Mouse (Mus musculus) left cerebral cortex, adult 11 months (tissue): ENCODE measurements around the gene Ksr1.

Experiments
- DNase-seq: peaks from one replicate; pipeline ENCODE4 v3.0.0; 2022; ENCODE audit warnings: low spot score

The Ksr1 gene

GRCm38 (mm10) chr11:79093386-79093906 is 52.8 kb downstream of the Ksr1 start:
- DNase-seq = no peak

DNA sequence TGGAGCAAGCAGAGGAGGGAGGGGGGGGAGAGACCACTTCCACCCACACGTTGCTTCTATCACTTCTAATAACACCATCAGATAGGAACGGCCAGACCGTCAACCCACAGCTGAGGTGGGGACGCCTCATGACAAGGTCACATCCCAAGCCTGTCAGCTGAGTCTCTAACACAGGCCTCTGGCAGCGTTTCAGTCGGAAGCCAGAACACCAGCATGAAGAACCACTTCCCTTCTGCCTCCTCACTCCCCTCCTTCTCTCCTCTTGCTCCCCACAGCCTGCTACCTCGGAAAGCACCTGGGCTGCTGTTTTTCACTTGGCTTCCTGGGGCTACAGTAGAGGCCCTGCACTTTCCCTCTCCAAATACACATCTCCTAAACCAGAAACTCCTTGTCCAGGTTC is 53.4 kb downstream of the Ksr1 start:
- DNase-seq = no peak

DNA sequence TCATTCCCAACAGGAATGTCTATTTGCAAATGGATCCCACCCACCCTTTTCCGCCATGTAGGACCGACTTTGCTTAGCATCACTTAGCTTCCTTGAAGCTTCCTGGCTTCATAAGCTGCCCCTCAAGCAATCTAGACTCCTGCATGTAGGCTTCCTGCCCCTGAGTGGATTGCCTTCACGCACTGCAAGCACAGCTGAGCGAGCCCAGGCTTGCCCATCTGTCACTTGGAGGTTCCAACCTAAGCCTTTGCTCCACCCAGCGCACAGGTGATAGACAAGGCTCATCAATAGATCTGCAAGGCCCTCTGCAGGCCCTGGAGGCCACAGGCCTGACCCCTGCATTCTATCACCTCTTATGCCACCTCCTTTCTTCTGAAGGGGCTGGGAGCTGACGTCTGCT is 54.0 kb downstream of the Ksr1 start:
- no peak for DNase-seq

DNA sequence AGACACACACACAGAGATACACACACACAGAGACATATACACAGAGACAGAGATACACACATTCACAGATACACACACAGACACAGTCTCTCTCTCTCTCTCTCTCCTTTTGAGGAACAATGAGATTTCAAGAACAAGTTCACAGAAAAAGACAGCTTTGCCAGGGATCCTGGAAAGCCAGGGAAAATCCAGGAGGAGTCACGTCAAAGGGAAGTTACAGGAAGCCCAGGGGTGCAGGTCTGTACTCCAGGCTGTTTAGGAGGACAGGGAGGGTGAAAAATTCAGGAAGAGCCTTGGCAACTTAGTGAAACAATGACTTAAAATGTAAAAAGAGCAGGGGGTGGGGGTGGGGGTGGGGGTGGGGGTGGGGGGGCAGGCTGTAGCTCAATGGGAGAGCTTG is 56.5 kb downstream of the Ksr1 start:
- no peak for DNase-seq

DNA sequence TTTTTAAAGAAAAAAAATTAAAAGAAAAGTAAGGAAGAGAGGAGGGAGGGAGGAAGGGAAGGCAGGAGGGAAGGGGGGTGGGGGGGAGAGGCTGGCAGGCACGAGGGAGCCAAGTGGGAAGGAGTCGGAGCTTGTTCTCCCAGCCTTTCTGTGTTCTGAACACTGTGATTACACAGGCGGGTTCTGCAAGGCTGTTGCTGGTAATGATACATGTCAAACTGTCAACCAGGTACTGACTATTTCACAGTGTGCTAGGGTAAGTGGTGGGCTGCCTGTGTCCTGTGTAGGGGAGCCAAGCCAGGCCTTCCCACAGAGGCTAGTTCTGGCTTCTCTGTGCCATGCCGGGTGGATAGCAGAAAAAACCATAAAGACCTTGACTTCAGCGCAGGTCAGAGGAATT is 57.2 kb downstream of the Ksr1 start:
- DNase-seq = no peak

- no peak for DNase-seq
These were observed 57.9 kb downstream of the Ksr1 start for GRCm38 (mm10) chr11:79088325-79088724.

GRCm38 (mm10) chr11:79087731-79088311 is 58.4 kb downstream of the Ksr1 start:
- no peak for DNase-seq

DNA sequence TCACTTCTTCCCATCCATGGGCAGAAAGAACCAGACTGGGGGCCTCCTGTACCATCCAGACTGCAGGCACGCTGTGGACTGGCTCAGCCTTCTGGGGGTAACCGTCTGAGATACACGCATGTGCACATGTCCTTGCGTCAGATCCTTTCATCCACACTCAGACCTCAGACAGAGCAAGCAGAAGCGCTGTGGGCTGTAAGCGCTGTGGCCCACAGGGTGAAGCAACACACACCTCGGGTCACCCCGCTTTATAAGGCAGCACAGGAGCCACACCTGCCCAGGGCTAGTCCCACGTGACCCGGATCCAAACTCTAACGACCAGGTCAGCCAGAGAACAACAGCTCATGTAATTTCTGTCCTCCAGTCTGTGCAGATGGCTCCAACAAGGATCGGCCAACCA is 59.4 kb downstream of the Ksr1 start:
- DNase-seq = no peak

- DNase-seq = no peak
These were observed 61.1 kb downstream of the Ksr1 start for GRCm38 (mm10) chr11:79085059-79085458.

- no peak for DNase-seq
These were observed 63.2 kb downstream of the Ksr1 start for GRCm38 (mm10) chr11:79083018-79083441.

DNA sequence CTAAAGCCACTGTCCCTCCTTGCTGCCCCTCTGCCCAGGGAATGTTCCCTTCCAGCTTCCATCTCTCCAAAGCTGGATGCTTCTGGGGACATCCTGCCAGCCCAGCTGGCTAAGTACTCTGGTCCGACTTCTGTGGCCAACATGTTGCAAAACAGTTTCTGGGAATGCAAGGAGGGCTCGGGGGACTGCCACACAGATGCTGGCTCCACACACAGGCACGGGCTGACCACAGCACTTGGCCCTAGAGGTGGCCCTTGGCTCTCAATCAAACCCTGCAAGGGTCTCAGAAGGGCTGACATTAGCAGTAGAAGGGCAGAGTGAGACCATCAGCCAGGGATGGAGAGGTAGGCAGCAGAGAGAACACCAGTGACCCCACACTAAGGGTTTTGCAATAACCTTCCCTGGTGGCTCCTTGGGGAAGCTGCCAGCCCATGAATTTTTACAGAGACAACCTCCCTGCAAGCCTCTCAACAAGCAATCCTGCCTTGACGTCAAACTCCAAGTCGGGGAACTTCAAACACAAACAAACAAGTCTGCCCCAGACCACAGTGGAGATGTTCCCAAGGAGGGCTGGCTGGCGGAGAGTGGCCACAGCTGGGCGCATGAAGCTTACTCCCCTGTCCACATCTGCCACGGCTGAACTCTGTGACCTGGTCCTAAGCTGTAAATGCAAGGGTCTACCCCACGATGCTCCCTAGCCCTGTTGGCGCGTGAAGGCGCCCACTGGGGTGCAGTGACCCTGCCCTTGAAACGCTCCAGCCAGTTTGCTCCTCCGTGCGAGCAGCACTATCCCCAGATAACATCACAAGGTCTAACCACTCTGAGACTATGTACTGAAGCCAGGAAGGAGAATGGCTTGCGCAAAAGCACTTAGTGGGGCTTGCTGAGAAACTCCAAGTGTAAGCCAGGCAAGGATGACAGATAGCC is 65.0 kb downstream of the Ksr1 start:
- DNase-seq = no peak

GRCm38 (mm10) chr11:79080081-79080480 is 66.1 kb downstream of the Ksr1 start:
- no peak for DNase-seq

DNA sequence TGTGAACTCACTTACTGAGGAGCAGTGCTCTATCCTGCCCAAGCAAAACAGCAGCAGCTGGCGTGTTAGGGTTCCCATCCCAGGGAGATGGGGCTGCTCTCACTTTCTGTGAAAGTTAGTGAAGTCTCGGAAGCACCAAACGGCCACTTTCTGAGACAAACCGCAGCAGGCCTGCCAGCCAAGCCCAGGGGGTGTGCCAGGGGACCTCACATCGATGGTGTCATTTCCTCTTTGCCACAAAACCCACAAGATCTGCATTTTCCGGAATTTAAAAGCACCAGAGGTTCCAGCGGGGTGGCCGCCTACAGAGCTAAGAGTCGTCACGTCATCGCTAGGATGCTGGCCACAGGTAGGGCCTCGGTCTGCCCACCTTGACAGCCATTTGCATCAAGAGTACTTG is 69.7 kb downstream of the Ksr1 start:
- no peak for DNase-seq

DNA sequence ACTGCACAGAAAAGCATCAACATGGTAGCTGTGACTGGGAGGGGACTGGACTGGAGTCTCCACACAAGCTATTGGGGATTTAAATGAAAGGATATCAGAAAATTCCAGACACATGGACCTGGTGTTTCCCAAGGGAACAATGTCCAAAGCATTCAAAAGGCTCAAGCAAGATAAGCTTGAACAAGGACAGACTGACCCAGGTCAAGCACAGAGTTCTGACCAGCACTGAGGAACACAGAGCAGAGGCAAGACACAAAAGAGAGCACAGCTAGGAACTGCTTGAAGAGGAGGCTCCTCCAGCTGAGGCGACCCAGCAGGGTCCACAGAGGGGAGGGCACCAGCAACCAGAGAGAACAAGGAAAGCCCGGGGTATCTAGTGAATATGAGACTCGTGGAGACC is 71.2 kb downstream of the Ksr1 start:
- DNase-seq = no peak

DNA sequence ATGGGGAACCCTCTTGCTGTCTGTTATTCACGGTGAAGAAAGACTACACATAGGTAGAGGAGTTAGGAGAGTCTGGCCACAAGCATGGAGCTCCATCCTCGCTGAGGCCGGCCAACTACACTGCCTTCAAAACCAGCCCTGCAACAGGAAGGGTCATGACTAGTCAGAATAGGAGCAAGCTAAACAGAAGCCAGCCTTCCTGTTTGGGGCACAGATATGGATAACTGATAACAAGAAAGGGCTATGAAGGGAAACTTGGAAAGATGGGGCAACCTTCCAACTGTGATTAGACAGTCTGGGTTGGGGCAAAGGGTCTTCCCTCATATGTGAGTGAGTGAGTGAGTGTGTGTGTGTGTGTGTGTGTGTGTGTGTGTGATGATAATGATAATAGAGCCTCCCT is 71.6 kb downstream of the Ksr1 start:
- no peak for DNase-seq

DNA sequence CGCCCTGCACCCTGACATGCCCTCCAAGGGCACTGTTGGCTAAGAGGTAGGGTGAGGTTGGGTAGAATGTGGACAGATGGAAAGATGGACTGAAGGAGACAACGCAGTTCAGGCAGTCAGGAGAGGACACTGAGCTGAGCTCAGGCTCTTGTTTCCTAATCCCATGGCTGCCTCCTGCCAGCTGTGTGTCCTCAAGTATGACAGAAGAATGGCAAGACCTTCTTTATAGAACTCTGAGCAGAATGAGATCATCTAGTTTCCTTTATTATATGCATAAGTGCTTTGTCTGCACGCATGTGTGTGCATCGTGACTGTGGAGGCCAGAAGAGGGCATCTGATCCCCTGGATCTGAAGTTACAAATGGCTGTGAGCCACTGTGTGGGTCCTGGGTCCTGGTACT is 72.6 kb downstream of the Ksr1 start:
- DNase-seq = no peak

DNA sequence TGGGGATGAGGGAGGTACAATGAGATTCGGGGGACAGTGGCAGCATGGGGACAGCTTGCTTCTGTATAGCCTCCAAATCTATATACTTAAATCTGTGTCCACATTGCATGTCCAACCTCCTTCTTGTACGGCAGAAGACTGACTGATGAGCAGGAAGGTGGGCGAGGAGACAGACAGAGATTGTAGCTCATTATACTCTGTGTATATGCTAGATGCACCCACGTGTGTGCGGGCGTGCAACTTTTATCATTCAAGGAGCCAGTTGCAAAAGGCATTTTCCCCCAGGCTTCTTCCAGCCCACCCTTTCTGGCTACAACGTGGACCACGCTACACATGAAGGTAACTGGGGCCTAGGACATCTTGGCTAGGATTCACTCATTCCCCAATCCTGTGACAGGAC is 74.1 kb downstream of the Ksr1 start:
- DNase-seq = peak; percentile 48

- DNase-seq = no peak
These were observed 74.9 kb downstream of the Ksr1 start for GRCm38 (mm10) chr11:79071082-79071972.

DNA sequence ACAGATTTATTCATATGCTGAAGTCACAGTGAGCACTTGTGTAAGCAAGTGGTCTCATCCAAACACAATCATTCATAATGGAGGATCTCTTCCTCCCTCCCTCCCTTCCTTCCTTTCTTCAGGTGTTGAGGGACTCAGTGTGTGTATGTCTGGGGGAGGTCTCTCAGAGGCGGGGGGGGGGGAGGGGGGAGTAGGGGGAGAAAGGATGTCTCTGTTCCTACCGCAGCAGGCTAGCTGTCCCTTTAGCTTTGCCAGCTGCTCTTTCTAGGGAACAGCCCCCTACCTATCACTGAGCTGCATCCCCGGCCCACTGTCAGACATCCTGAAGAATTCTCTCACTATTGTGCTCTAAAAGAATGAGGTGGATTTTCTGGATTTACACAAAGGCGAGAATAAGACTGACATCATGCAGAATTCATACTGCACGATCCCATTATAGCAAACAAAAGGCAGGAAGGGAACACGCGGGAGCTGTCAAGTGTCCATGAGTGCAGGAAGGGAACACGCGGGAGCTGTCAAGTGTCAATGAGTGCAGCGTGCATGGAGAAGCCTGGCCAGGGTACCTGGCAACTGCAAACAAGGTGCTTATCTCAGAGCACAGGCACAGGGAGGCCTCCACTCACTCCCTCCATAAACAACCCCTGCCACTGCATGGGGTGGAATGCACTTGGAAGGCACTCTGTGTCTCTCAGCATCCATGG is 76.6 kb downstream of the Ksr1 start:
- no peak for DNase-seq

- no peak for DNase-seq
These were observed 79.0 kb downstream of the Ksr1 start for GRCm38 (mm10) chr11:79067172-79067571.

GRCm38 (mm10) chr11:79066191-79066530 is 80.0 kb downstream of the Ksr1 start:
- no peak for DNase-seq
